Mouse (Mus musculus): ENCODE data around the gene Ccdc12. TPM values are rescaled to one million over a fixed set of nuclear protein-coding genes. Genes with fewer than 3 reads are reported as not detected.

Ccdc12 gene
- polyA plus RNA-seq (2012) = 381 and 533 TPM in 2 replicates

DNA sequence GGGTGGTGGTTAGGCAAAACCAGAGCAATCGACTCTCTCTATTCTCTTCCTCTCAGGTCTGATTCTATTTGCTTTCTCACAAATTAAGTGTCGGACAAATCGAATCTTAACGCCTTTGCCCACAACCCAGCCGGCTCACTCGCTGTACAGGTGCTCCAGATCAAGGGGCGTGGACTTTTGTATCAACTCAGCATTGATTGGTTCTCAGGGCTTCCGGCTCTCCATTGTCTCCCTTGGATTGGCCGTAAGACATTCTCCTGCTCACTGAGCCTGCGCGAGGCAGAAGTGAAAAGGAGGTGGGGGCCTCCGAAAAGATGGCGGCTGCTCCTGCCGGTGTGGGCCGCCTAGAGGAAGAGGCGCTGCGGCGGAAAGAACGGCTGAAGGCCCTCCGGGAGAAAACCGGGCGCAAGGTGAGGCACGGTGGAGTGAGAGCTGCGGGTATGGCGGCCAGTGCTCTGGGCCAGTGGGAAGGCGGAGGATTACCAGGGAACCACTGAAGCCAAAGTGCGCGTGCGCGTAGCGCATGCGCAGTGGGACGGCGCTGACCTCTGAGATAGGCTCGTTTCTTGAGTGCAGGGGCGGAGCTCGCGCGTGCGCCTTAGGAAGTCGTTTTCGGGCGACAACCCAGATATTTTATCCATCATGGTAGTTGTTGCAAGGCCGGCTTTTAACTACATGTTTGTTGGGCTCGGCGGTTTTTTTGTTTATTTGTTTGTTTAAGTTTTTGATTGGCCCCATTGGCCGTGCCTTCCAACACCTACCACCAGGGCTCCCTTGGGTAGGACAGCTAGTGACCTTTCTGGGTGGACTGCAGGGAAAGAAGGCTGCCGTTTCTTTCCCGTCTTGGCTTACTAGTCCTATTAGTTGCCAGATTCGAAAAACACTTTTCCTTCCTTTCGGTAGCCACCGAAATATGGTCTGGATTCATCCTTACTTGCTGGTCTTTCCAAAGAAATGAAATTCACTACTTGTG, at the start of gene Ccdc12:
Gene Ccdc12, plus strand, starts transcription at position 255 of the 973 bp plus-strand sequence.

DNA sequence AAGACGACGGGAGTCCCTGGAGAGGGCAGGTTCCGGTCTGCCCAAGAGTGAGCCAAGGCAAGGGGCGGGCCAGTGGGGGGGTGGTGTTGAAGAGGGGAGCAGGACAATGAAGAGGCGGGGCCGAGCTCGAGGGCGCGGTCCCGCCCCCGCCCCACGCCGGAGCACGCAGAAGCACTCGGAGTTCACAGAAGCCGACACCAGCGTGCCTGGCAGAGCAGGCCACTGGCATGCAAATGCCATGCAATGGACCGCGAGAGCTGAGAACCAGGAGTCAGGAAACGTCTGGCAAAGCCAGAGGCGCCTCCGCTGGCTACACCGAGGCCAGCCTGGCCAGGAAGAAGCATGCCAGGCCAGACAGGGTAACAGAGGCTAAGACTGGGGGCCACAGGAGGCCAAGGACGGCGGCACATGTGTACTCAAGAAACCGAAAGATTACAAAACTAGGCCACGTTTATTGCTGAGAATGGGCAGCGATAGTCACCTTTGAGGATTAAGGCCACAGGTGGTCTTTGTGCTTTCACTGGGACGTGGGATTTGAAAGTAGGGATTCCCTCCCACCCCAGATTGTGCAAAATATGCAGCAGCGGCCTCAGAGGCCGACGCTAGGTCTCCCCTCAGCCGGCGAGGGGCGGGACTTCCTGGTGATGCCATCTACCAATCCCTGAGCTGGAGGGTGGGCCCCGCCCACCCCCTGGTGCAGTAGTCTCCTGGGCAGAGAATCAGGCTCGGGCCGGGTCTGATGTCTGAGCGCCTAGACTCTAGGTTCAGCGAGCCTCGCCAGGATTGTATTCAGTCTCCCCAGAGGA, 31.7 kb upstream of the Ccdc12 start, which contains the start of gene Nradd:
Gene Nradd, minus strand, starts transcription at position 92 of the 806 bp plus-strand sequence.

DNA sequence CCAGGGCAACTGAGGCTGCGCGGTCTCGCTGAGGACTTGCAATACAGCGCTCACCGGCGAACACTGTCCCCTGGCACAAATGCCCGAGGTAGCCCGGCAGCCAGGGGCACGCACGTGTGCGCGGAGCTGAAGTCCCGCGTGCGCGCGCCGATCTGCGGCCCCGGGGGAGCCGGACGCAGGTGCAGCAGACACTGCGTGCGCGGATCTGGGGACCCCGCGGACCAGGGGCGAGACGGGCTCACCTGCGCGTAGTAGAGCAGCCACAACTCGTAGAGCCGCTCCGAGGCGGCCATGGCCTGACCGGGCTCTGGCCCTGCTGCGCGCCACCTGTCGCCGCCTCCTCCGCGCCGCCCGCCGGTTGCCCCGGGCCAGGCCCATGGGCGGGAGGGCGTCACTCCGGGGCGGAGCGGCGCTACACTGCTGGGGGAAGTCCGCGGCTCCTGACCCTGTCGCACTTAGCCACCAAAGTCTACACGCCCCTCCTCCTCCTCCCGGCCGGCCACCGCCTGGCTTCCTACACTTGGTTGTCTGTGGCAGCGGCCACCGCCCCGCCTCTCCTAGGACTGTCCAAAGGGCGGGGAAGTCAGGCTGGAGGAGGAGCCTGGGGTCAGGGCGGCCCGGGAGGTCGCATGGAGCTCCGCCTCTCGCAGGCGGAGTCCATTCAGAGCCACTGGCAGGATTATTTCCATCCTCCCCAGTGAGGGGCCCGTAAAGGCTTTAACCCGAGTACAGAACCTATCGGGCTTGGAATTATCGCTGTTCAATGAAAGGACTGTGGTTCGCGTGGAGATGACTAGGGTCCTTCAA, 2.4 kb upstream of the Ccdc12 start, which contains the start of gene Nbeal2:
Gene Nbeal2, minus strand, starts transcription at position 507 of the 807 bp plus-strand sequence.

DNA sequence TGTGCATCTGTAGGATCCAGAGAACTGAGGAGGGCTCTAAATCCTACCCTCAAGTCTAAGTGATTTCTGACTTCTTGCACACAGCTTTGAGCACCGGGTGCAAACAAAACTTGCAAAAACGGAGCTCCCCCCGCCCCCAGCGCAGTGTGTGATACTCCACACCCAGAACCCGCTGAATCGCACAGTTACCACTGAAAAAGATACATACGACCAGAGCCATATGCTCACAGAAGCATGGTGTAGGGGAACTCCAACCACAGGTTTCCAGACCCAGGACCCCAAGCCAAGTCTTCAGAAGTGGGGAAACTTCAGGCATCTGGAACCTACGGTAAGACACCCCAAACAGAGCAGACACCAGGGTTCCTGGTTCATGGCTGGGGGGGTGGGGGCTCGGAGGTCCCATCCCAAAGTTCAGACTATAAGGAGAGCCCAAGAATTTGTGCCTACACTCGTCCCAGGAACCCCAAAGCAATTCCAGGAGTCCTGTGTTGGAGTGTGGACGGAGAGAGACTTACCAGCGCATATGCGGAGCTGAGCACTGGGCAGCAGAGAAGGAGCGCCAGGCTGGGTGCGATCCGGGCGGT, 85.5 kb downstream of the Ccdc12 start, which contains the start of gene Myl3:
Gene Myl3, plus strand, starts transcription at position 151 of the 584 bp plus-strand sequence.

DNA sequence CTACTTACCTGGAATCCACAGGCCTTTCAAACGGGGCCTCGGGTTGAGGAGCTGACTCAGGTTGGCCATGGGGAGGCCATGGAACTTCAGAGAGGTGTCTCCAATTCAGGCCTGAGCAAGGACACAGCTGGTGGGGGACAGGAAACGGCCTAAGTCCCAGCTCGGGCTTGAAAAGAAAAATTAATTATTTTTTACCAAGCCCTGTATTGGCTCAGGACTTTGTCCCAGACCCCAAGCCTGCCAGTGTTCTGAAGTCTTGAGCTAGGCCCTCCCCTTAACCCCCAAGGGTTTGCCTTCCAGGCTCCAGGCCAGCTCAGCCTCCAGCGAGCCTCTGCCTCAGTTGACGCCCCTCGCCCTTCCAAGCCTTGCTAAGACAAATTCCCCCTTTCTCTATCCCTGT, 90.7 kb downstream of the Ccdc12 start, which contains the start of gene Pth1r:
Gene Pth1r, minus strand, starts transcription at position 185 of the 400 bp plus-strand sequence.

Other genes with a start within 250 kb of the Ccdc12 start
- gene Ptpn23, start 248.3 kb upstream of the Ccdc12 start, polyA plus RNA-seq (2012) = 63.0 and 96.4 TPM in 2 replicates
- gene Ngp, start 236.8 kb upstream of the Ccdc12 start, polyA plus RNA-seq (2012) = 312 and 331 TPM in 2 replicates
- gene Klhl18, start 179.8 kb upstream of the Ccdc12 start, polyA plus RNA-seq (2012) = 11.6 and 12.2 TPM in 2 replicates
- 0.01 and 0.12 TPM in 2 replicates for gene Kif9, start 179.5 kb upstream of the Ccdc12 start, polyA plus RNA-seq (2012)
- 12.9 and 21.6 TPM in 2 replicates for gene Setd2, start 123.9 kb upstream of the Ccdc12 start, polyA plus RNA-seq (2012)
- 4.9 and 6.1 TPM in 2 replicates for gene Nradd, start 32.1 kb upstream of the Ccdc12 start, polyA plus RNA-seq (2012)
- gene Nbeal2, start 2.3 kb upstream of the Ccdc12 start, polyA plus RNA-seq (2012) = 74.5 and 76.5 TPM in 2 replicates
- not detected in 2 replicates for gene Myl3, start 85.4 kb downstream of the Ccdc12 start, polyA plus RNA-seq (2012)
- 0.34 and 0.65 TPM in 2 replicates for gene Pth1r, start 90.6 kb downstream of the Ccdc12 start, polyA plus RNA-seq (2012)
- 0.04 and 0.14 TPM in 2 replicates for gene Prss42, start 141.7 kb downstream of the Ccdc12 start, polyA plus RNA-seq (2012)
- gene Prss44, start 157.5 kb downstream of the Ccdc12 start, polyA plus RNA-seq (2012) = not detected in 2 replicates
- not detected in 2 replicates for gene Prss43, start 170.2 kb downstream of the Ccdc12 start, polyA plus RNA-seq (2012)
- not detected in 2 replicates for gene Prss45, start 178.1 kb downstream of the Ccdc12 start, polyA plus RNA-seq (2012)
- gene Prss46, start 188.0 kb downstream of the Ccdc12 start, polyA plus RNA-seq (2012) = not detected in 2 replicates
- gene Prss50, start 201.5 kb downstream of the Ccdc12 start, polyA plus RNA-seq (2012) = 54.6 and 61.0 TPM in 2 replicates
- 3.9 and 6.0 TPM in 2 replicates for gene Als2cl, start 223.4 kb downstream of the Ccdc12 start, polyA plus RNA-seq (2012)
- gene Tmie, start 223.6 kb downstream of the Ccdc12 start, polyA plus RNA-seq (2012) = 0.35 and 0.51 TPM in 2 replicates